12 mouse cellular contexts compared by ENCODE assay signal in genomic region chr4:43389845-43390440, GRCm38 (mm10). TPM values are rescaled to one million over a fixed set of nuclear protein-coding genes. Genes with fewer than 3 reads are reported as not detected.
DNase-seq lines count a peak whose midpoint lies in the region; ATAC-seq lines count a peak whose summit lies in the region.
"Had no signal": no experiment of that assay in that cellular context is flagged by ENCODE, and none has a peak within 500 bp of the region (broad histone marks: within the 10 kb centered on the region; RNA-seq: fewer than 3 reads in every experiment).

No protein-coding gene starts in this region.

- no peaks in the 10 kb centered on the region for H3K9me3 ChIP-seq in intestine, embryonic 14.5 days (ENCODE audit: control insufficient read depth, low read length)
- H3K9me3 ChIP-seq in intestine, embryonic 15.5 days: no peaks in the 10 kb centered on the region
- H3K9me3 ChIP-seq: forebrain, embryonic 15.5 days; limb, embryonic 13.5 days; neural tube, embryonic 12.5 days had no signal

- WGBS in intestine, embryonic 14.5 days: 62% methylated on average over 9 of the region's 9 CpGs
- 61% methylated on average over 9 of the region's 9 CpGs for WGBS in intestine, embryonic 15.5 days

- intact Hi-C loops in heart, postnatal 25 days (cut with DNase I): no loop called here

- H3K4me3 ChIP-seq in intestine, embryonic 14.5 days (ENCODE audit: low read depth, low read length): no peak overlapping the region
- no peak overlapping the region for H3K4me3 ChIP-seq in intestine, embryonic 15.5 days (replicated peaks)
- H3K4me3 ChIP-seq: forebrain, embryonic 15.5 days; limb, embryonic 13.5 days; neural tube, embryonic 12.5 days had no signal

- peaks cover 13% of the 10 kb centered on the region for H3K4me1 ChIP-seq in intestine, embryonic 14.5 days (replicated peaks; ENCODE audit: control insufficient read depth, insufficient read depth, low read length)
- H3K4me1 ChIP-seq in intestine, embryonic 15.5 days (replicated peaks): peaks cover 17% of the 10 kb centered on the region; the same call in 1 of the 2 replicates
- H3K4me1 ChIP-seq: forebrain, embryonic 15.5 days; neural tube, embryonic 12.5 days had no signal

- ATAC-seq in intestine, embryonic 14.5 days (replicated peaks; ENCODE audit: low FRiP score, low TSS enrichment, low read depth): no peak
- no peak for ATAC-seq in intestine, embryonic 15.5 days
- ATAC-seq: forebrain, embryonic 15.5 days had no signal

- no peaks in the 10 kb centered on the region for H3K27me3 ChIP-seq in intestine, embryonic 14.5 days (replicated peaks; ENCODE audit: control insufficient read depth, insufficient read depth, low read length)
- no peaks in the 10 kb centered on the region for H3K27me3 ChIP-seq in intestine, embryonic 15.5 days (replicated peaks)
- H3K27me3 ChIP-seq: forebrain, embryonic 15.5 days; limb, embryonic 13.5 days; neural tube, embryonic 12.5 days had no signal

- no peak overlapping the region for H3K9ac ChIP-seq in intestine, embryonic 14.5 days (ENCODE audit: low read length)
- H3K9ac ChIP-seq in intestine, embryonic 15.5 days: no peak overlapping the region
- H3K9ac ChIP-seq: forebrain, embryonic 15.5 days; limb, embryonic 13.5 days; neural tube, embryonic 12.5 days had no signal

- H3K4me2 ChIP-seq in intestine, embryonic 14.5 days (ENCODE audit: low read length): no peak overlapping the region
- H3K4me2 ChIP-seq in intestine, embryonic 15.5 days (replicated peaks): no peak overlapping the region
- H3K4me2 ChIP-seq: forebrain, embryonic 15.5 days; limb, embryonic 13.5 days; midbrain, embryonic 11.5 days; neural tube, embryonic 12.5 days had no signal

- no peaks in the 10 kb centered on the region for H3K36me3 ChIP-seq in intestine, embryonic 14.5 days (ENCODE audit: control insufficient read depth, insufficient read depth, low read length)
- H3K36me3 ChIP-seq in intestine, embryonic 15.5 days: no peaks in the 10 kb centered on the region
- H3K36me3 ChIP-seq: limb, embryonic 13.5 days; neural tube, embryonic 12.5 days had no signal

- peak overlapping the region; percentile 18; the same call in 1 of the 2 replicates for H3K27ac ChIP-seq in intestine, embryonic 14.5 days (ENCODE audit: low read depth)
- no peak overlapping the region for H3K27ac ChIP-seq in intestine, embryonic 15.5 days
- H3K27ac ChIP-seq: forebrain, embryonic 15.5 days; limb, embryonic 13.5 days; neural tube, embryonic 12.5 days had no signal

- DNase-seq in intestine, embryonic 14.5 days (ENCODE audit: low spot score): no peak
- peak; percentile 45 for DNase-seq in retina, postnatal 1 day
- DNase-seq in retina, embryonic 14.5 days (ENCODE audit: low spot score): no peak
- DNase-seq in heart, postnatal 25 days (ENCODE audit: low spot score): peak; percentile 30
- DNase-seq in yolk sac, embryonic 10.5 days (ENCODE audit: low spot score): no peak
- no peak for DNase-seq in urinary bladder, adult 2 months (ENCODE audit: low spot score)

RNA-seq across cellular contexts. Expression of gene Rusc2, which starts 8.2 kb away (rescaled TPM):
- 11.2 and 11.7 TPM in 2 replicates for polyA plus RNA-seq in intestine, embryonic 14.5 days (2014; fragmentation: Nextera tagmentation; extraction: Ambion mirVana)
- 13.1 and 14.0 TPM in 2 replicates for polyA plus RNA-seq in intestine, embryonic 15.5 days (2015; fragmentation: Nextera tagmentation; extraction: Ambion mirVana)
- total RNA-seq in heart, postnatal 25 days (2021): 10 to 100 TPM; 35.3 to 49.1 TPM
- polyA plus RNA-seq in urinary bladder, adult 2 months (2012; rRNA removed): 22.3 and 43.1 TPM in 2 replicates

RNA-seq across cellular contexts. Expression of gene Fam166b, which starts 39.0 kb away (rescaled TPM):
- polyA plus RNA-seq in intestine, embryonic 14.5 days (2014; fragmentation: Nextera tagmentation; extraction: Ambion mirVana): 0.18 TPM in 1 of 2 replicates, not detected in the other
- polyA plus RNA-seq in intestine, embryonic 15.5 days (2015; fragmentation: Nextera tagmentation; extraction: Ambion mirVana): 0.28 TPM in 1 of 2 replicates, not detected in the other
- total RNA-seq in heart, postnatal 25 days (2021): not detected
- 0.55 and 0.59 TPM in 2 replicates for polyA plus RNA-seq in urinary bladder, adult 2 months (2012; rRNA removed)
- total RNA-seq: heart, postnatal 36 days had no signal
- polyA plus RNA-seq: limb, embryonic 13.5 days had no signal

RNA-seq across cellular contexts. Expression of gene Tesk1, which starts 51.8 kb away (rescaled TPM):
- polyA plus RNA-seq in intestine, embryonic 14.5 days (2014; fragmentation: Nextera tagmentation; extraction: Ambion mirVana): 8.6 and 9.5 TPM in 2 replicates
- 6.8 and 7.9 TPM in 2 replicates for polyA plus RNA-seq in intestine, embryonic 15.5 days (2015; fragmentation: Nextera tagmentation; extraction: Ambion mirVana)
- 10 to 100 TPM; 33.1 to 34.4 TPM for total RNA-seq in heart, postnatal 25 days (2021)
- 25.8 and 34.2 TPM in 2 replicates for polyA plus RNA-seq in urinary bladder, adult 2 months (2012; rRNA removed)

Comparison
In these comparisons a context has a peak if more than half of its experiments do, and no peak if none do; other contexts are left out.
1. DNase-seq: peak in retina, postnatal 1 day (single experiment) and heart, postnatal 25 days (single experiment); none in intestine, embryonic 14.5 days (single experiment), retina, embryonic 14.5 days (single experiment), yolk sac, embryonic 10.5 days (single experiment) and urinary bladder, adult 2 months (single experiment).